Mouse (Mus musculus) forebrain, embryonic 10.5 days (tissue): ENCODE data around the gene Cdkn2d. TPM values are rescaled to one million over a fixed set of nuclear protein-coding genes. Genes with fewer than 3 reads are reported as not detected.

ENCODE experiments used
- DNase-seq: peaks from one replicate; pipeline ENCODE4 v3.0.0-alpha.2; 2017; ENCODE audit warnings: low spot score; ENCODE audit errors: extremely low spot score
- H3K27ac ChIP-seq: fragments of 300-500 bp; sonication (generic); 2 replicates; pipeline ENCODE4 v1.5.1; 2016; ENCODE audit warnings: mild to moderate bottlenecking
- H3K27me3 ChIP-seq: fragments of 300-500 bp; sonication (generic); 2 replicates; pipeline ENCODE4 v1.6.1; 2016; ENCODE audit warnings: mild to moderate bottlenecking; ENCODE audit not compliant: poor library complexity, severe bottlenecking
- H3K36me3 ChIP-seq: fragments of 300-500 bp; sonication (generic); replicated peaks from 2 replicates; pipeline ENCODE4 v1.6.1; 2016; ENCODE audit warnings: mild to moderate bottlenecking, moderate library complexity
- H3K4me1 ChIP-seq: fragments of 300-500 bp; sonication (generic); 2 replicates; pipeline ENCODE4 v1.6.1; 2016
- H3K4me3 ChIP-seq: fragments of 300-500 bp; sonication (generic); 2 replicates; pipeline ENCODE4 v1.5.1; 2016; ENCODE audit warnings: mild to moderate bottlenecking, moderate library complexity
- H3K9me3 ChIP-seq: fragments of 300-500 bp; sonication (generic); 2 replicates; pipeline ENCODE4 v1.6.1; 2016; ENCODE audit warnings: mild to moderate bottlenecking, moderate library complexity
- WGBS: fragments of 180-500 bp; shearing (Covaris S2); methylation state at CpG from one replicate; pipeline ENCODE4 v1.1.7; 2016; 5-methylcytosine and 5-hydroxymethylcytosine counted together
- polyA plus RNA-seq: library from polyadenylated mRNA; unstranded; fragments of >200 nt; fragmentation: Nextera tagmentation; extraction: Ambion mirVana; gene quantifications from 2 replicates; pipeline ENCODE4 v1.2.1, GENCODE M21; 2016

The Cdkn2d gene
- polyA plus RNA-seq = 40.4 and 42.9 TPM in 2 replicates

GRCm38 (mm10) chr9:21291022-21291787 is at the start of gene Cdkn2d:
Gene Cdkn2d, minus strand, starts transcription at chr9:21291407.
- Histone ChIP-seq H3K4me3 (peak within 1 kb of the TSS; percentile 83), H3K36me3 (peaks cover 7% of the 10 kb centered on the region), H3K27ac (peak within 1 kb of the TSS; percentile 92), H3K27me3 (no peaks in the 10 kb centered on the region), H3K9me3 (no peaks in the 10 kb centered on the region), H3K4me1 (peaks cover 47% of the 10 kb centered on the region)
- DNase-seq = peak; percentile 100
- under 1% methylated on average over 51 of the region's 51 CpGs for WGBS

DNA sequence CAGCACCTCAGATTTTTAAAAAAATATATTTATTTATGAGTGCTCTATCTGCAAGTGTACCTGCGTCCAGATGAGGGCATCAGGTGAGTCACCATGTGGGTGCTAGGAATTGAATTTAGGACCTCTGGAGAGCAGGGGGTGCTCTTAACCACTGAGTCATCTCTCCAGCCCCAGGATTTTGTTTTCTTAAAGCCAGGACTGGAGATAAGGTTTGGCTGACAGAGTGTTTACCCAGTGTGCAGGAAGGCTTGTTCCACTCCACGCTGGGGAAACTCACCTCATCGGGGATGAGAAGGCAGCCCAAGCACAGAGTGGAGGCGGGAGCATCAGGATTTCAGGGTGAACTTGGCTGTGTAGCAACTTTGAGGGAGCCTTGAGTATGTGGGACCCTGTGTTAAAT is 49.2 kb upstream of the Cdkn2d start:
- DNase-seq = no peak
- 91% methylated on average over 4 of the region's 4 CpGs for WGBS
- Histone ChIP-seq H3K9me3 (no peaks in the 10 kb centered on the region), H3K4me3 (no peak overlapping the region), H3K27me3 (0 out of 2 replicates have a peak, but pooled peaks cover 5% of the 10 kb centered on the region), H3K27ac (no peak overlapping the region), H3K4me1 (peaks cover 8% of the 10 kb centered on the region), H3K36me3 (peaks cover 57% of the 10 kb centered on the region)

DNA sequence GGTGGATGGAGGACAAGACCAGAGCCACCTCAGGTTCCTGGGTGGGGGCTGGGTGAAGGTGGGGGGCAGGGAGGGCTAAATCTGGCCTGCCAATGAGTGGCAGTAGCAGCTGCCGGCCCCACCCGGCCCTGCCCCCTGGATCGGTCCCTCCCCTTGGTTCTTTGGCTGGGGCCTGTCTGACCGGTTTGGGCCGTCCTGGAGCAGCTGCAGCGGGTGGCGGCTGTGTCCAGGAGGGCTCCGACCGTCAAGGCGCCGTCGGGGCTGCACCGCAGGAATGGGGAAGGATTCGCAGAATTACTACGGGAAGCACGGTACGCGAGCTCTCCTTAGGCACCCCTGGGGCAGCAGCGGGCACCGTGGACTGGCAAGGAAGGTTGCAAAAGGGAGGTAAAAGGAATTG is 46.4 kb upstream of the Cdkn2d start:
- no peak for DNase-seq
- H3K27me3 ChIP-seq = 0 out of 2 replicates have a peak, but pooled peaks cover 5% of the 10 kb centered on the region

GRCm38 (mm10) chr9:21336491-21336890 is 45.3 kb upstream of the Cdkn2d start:
- no peak for DNase-seq
- no peak overlapping the region for H3K27ac ChIP-seq
- peaks cover 20% of the 10 kb centered on the region for H3K36me3 ChIP-seq
- peaks cover 28% of the 10 kb centered on the region for H3K4me1 ChIP-seq
- 85% methylated on average over 8 of the region's 8 CpGs for WGBS
- H3K4me3 ChIP-seq = no peak overlapping the region
- no peaks in the 10 kb centered on the region for H3K9me3 ChIP-seq
- H3K27me3 ChIP-seq = 0 out of 2 replicates have a peak, but pooled peaks cover 5% of the 10 kb centered on the region

More for the DNA sequence above, 46.4 kb upstream of the Cdkn2d start:
- peak overlapping the region; percentile 40; the same call in 1 of the 2 replicates for H3K27ac ChIP-seq
- peaks cover 17% of the 10 kb centered on the region for H3K4me1 ChIP-seq
- H3K36me3 ChIP-seq = peaks cover 31% of the 10 kb centered on the region
- 13% methylated on average over 20 of the region's 20 CpGs for WGBS
- H3K9me3 ChIP-seq = no peaks in the 10 kb centered on the region
- H3K4me3 ChIP-seq = peak overlapping the region; percentile 20; the same call in 1 of the 2 replicates

GRCm38 (mm10) chr9:21335391-21335790 is 44.2 kb upstream of the Cdkn2d start:
- 83% methylated on average over 4 of the region's 4 CpGs for WGBS

DNA sequence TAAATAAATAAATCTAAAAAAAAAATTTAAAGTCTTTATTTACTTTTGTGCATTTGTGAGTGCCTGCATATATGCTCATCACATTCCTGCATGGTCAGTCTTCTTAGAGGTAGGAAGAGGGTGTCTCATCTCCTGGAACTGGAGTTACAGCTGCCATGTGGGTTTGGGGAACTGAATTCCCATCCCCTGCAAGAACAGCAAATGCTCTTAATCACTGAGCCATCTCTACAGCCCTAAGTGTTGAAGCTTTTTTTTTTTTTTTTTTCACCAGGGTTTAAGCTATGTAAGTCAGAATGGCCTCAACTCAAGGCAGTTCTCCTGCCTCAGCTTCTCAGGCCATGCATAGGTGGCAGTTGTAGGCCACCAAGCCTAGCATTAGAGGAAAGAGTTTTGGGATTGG is 43.5 kb upstream of the Cdkn2d start:
- H3K27me3 ChIP-seq = 0 out of 2 replicates have a peak, but pooled peaks cover 5% of the 10 kb centered on the region
- DNase-seq = no peak

More at GRCm38 (mm10) chr9:21335391-21335790, 44.2 kb upstream of the Cdkn2d start:
- H3K27ac ChIP-seq = no peak overlapping the region
- no peaks in the 10 kb centered on the region for H3K9me3 ChIP-seq
- 0 out of 2 replicates have a peak, but pooled peaks cover 5% of the 10 kb centered on the region for H3K27me3 ChIP-seq
- peaks cover 13% of the 10 kb centered on the region; the same call in 1 of the 2 replicates for H3K36me3 ChIP-seq
- DNase-seq = no peak
- H3K4me3 ChIP-seq = no peak overlapping the region
- H3K4me1 ChIP-seq = peaks cover 29% of the 10 kb centered on the region

GRCm38 (mm10) chr9:21333523-21333922 is 42.3 kb upstream of the Cdkn2d start:
- 96% methylated on average over 1 of the region's 1 CpGs for WGBS
- H3K4me3 ChIP-seq = no peak overlapping the region
- peaks cover 34% of the 10 kb centered on the region for H3K4me1 ChIP-seq
- no peaks in the 10 kb centered on the region for H3K9me3 ChIP-seq
- H3K27me3 ChIP-seq = 0 out of 2 replicates have a peak, but pooled peaks cover 5% of the 10 kb centered on the region
- no peak overlapping the region for H3K27ac ChIP-seq
- peaks cover 10% of the 10 kb centered on the region; the same call in 1 of the 2 replicates for H3K36me3 ChIP-seq
- DNase-seq = no peak

More for the DNA sequence above, 43.5 kb upstream of the Cdkn2d start:
- H3K9me3 ChIP-seq = no peaks in the 10 kb centered on the region
- no peak overlapping the region for H3K4me3 ChIP-seq
- H3K36me3 ChIP-seq = peaks cover 11% of the 10 kb centered on the region; the same call in 1 of the 2 replicates
- no peak overlapping the region for H3K27ac ChIP-seq
- H3K4me1 ChIP-seq = peaks cover 33% of the 10 kb centered on the region

- H3K9me3 ChIP-seq = no peaks in the 10 kb centered on the region
- no peak for DNase-seq
- H3K4me1 ChIP-seq = peaks cover 27% of the 10 kb centered on the region
- H3K27ac ChIP-seq = peak overlapping the region; percentile 32
- 42% methylated on average over 9 of the region's 9 CpGs for WGBS
- no peak overlapping the region for H3K4me3 ChIP-seq
- no peaks in the 10 kb centered on the region for H3K27me3 ChIP-seq
- peaks cover 10% of the 10 kb centered on the region; the same call in 1 of the 2 replicates for H3K36me3 ChIP-seq
Measured at GRCm38 (mm10) chr9:21332161-21333061, 41.2 kb upstream of the Cdkn2d start.

DNA sequence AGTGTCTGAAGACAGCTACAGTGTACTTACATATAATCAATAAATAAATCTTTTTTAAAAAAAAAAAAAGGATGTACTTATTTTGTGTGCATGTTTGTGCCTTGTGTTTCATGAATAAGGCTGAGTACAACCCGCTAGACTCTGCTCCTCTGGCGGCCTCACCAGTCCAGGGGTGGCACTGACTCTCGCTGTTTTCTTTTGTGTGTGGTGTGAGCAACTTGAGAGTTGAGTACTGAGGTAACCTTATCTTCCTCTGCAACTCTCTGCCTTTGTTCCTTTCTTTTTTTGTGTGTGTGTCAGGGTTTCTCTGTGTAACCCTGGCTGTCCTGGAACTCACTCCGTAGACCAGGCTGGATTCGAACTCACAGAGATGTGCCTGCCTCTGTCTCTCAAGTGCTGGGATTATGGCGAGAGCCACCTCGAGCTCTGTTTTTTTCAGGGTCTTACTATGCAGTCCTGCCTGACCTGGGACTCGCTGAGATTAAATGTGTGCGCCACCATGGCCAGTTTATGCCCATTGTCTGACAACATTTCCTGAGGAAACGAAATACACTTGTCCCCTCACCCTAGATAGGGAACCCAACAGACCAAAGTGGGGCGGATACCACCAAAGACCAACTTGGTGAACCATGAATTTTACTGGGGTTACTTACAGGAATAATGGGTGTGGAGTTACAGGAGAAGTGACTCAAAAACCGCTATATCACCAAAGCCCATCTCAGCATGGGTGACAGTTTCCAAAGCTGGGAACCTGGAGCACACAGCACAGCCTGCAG is 40.3 kb upstream of the Cdkn2d start:
- DNase-seq = no peak
- WGBS = 85% methylated on average over 12 of the region's 12 CpGs
- Histone ChIP-seq H3K36me3 (peaks cover 12% of the 10 kb centered on the region), H3K9me3 (no peaks in the 10 kb centered on the region), H3K27me3 (no peaks in the 10 kb centered on the region), H3K4me3 (no peak overlapping the region), H3K4me1 (peaks cover 26% of the 10 kb centered on the region), H3K27ac (no peak overlapping the region)

DNA sequence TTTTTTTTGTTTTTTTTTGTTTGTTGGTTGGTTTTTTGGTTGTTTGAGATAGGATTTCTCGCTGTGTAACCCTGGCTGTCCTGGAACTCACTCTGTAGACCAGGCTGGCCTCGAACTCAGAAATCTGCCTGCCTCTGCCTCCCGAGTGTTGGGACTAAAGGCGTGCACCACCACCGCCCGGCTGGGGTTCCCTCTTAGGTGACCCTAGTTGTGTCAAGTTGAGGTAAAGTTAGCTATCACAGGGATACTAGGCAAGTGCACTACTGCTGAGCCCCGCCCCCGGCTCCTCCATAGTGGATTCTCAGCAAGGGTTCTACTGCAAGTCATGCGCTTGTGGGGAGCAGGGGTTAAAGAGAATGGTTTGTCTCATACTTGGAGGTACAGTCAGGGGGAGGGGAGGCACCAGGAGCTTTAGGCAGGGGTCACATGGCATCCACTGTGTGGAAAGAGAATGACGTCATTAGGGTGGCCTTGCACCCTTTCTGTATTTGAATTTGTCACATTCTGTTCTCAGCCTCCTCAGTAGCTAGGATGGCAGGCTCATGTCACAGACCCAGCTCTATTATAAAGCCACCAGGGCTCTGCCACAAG is 38.6 kb upstream of the Cdkn2d start:
- no peaks in the 10 kb centered on the region for H3K9me3 ChIP-seq
- H3K4me3 ChIP-seq = no peak overlapping the region
- no peaks in the 10 kb centered on the region for H3K27me3 ChIP-seq
- WGBS = 94% methylated on average over 10 of the region's 10 CpGs
- peaks cover 21% of the 10 kb centered on the region for H3K36me3 ChIP-seq
- peaks cover 26% of the 10 kb centered on the region for H3K4me1 ChIP-seq
- DNase-seq = no peak
- H3K27ac ChIP-seq = no peak overlapping the region

DNA sequence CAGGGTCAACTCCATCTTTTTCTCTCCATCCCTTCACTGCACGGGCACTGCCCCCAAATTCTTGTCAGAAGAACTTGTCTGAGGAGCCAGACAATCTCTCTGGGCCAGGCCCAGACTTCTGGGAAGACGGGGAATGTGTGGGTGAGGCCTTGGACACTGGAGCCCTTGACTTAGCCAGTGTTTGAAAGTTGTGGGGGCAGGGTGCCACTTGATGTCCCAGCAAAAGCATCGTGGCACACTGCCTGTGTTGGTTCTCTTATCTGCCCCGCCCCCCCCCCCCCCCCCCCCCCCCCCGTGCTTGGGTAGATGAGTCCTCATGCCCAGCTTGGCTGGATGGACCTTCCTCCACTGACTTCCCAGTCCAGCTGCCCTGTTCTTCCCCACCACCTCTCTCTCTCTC is 37.8 kb upstream of the Cdkn2d start:
- Histone ChIP-seq H3K27ac (no peak overlapping the region), H3K27me3 (no peaks in the 10 kb centered on the region), H3K9me3 (no peaks in the 10 kb centered on the region), H3K4me1 (peaks cover 26% of the 10 kb centered on the region), H3K4me3 (no peak overlapping the region), H3K36me3 (peaks cover 29% of the 10 kb centered on the region)
- 81% methylated on average over 3 of the region's 5 CpGs for WGBS
- no peak for DNase-seq

GRCm38 (mm10) chr9:21328041-21328440 is 36.8 kb upstream of the Cdkn2d start:
- H3K27ac ChIP-seq = no peak overlapping the region
- no peaks in the 10 kb centered on the region for H3K9me3 ChIP-seq
- no peaks in the 10 kb centered on the region for H3K27me3 ChIP-seq
- peaks cover 29% of the 10 kb centered on the region for H3K36me3 ChIP-seq
- no peak for DNase-seq
- 84% methylated on average over 3 of the region's 3 CpGs for WGBS
- no peak overlapping the region for H3K4me3 ChIP-seq
- H3K4me1 ChIP-seq = peaks cover 23% of the 10 kb centered on the region
